Comparison of ENCODE assay signal across 23 mouse cellular contexts in the genomic region with DNA sequence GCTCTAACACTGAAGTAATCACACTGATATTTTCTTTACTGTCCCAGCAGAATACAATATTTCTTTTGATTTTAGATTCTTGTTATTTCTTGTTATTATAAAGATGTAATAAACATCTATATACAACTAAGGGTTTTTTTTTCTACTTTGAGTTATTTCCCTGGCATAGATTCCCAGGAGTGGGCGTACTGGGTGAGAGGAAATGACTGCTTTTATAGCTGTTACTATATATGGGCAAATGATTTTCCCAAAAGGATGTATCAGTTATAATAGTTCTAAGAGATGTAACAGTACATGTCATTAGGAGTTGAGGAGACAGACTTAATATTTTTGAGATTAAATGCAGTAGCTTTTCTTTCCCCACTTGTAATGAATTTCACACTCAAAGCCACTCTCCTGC.
"Had no signal": no experiment of that assay in that cellular context is flagged by ENCODE, and none has a peak within 500 bp of the region (broad histone marks: within the 10 kb centered on the region; RNA-seq: fewer than 3 reads in every experiment).

No protein-coding gene starts in this region.

- DNase-seq: kidney, adult 11 months; kidney, adult 8-10 months; kidney, postnatal 10 days; kidney, postnatal 36 days; layer of hippocampus, postnatal 36 days; liver; lung, adult 18-20 months; lung, postnatal 14 days; retina, postnatal 1 day; thymus, postnatal 25 days had no signal

- H3K27ac ChIP-seq: intestine, embryonic 15.5 days; kidney, embryonic 15.5 days; limb, embryonic 10.5 days; limb, embryonic 13.5 days; liver, embryonic 12.5 days; liver, embryonic 15.5 days; midbrain, embryonic 13.5 days; neural tube, embryonic 13.5 days; stomach, postnatal 0 days had no signal

- H3K4me2 ChIP-seq: intestine, embryonic 15.5 days; kidney, embryonic 15.5 days; limb, embryonic 13.5 days; liver, embryonic 12.5 days; liver, embryonic 15.5 days; midbrain, embryonic 13.5 days; neural tube, embryonic 13.5 days had no signal

- H3K27me3 ChIP-seq: intestine, embryonic 15.5 days; liver, embryonic 12.5 days; liver, embryonic 15.5 days; megakaryocyte, embryonic 14.5 days; midbrain, embryonic 13.5 days; neural tube, embryonic 13.5 days had no signal

- ATAC-seq: intestine, embryonic 15.5 days; liver, embryonic 12.5 days; midbrain, embryonic 13.5 days; midbrain, embryonic 16.5 days had no signal

- H3K4me3 ChIP-seq: intestine, embryonic 15.5 days; kidney, embryonic 15.5 days; limb, embryonic 10.5 days; limb, embryonic 13.5 days; liver, embryonic 12.5 days; liver, embryonic 15.5 days; megakaryocyte, embryonic 14.5 days; midbrain, embryonic 10.5 days; midbrain, embryonic 13.5 days; myocyte; neural tube, embryonic 13.5 days had no signal

- H3K9me3 ChIP-seq: intestine, embryonic 15.5 days; kidney, embryonic 15.5 days; limb, embryonic 10.5 days; limb, embryonic 13.5 days; liver, embryonic 12.5 days; liver, embryonic 15.5 days; midbrain, embryonic 10.5 days; midbrain, embryonic 13.5 days; neural tube, embryonic 13.5 days had no signal

- H3K36me3 ChIP-seq: intestine, embryonic 15.5 days; kidney, embryonic 15.5 days; limb, embryonic 10.5 days; limb, embryonic 13.5 days; liver, embryonic 12.5 days; liver, embryonic 15.5 days; midbrain, embryonic 10.5 days; midbrain, embryonic 13.5 days; neural tube, embryonic 13.5 days had no signal

- H3K9ac ChIP-seq: intestine, embryonic 15.5 days; kidney, embryonic 15.5 days; limb, embryonic 13.5 days; liver, embryonic 12.5 days; liver, embryonic 15.5 days; midbrain, embryonic 13.5 days; neural tube, embryonic 13.5 days had no signal

- H3K4me1 ChIP-seq: intestine, embryonic 15.5 days; liver, embryonic 12.5 days; liver, embryonic 15.5 days; megakaryocyte, embryonic 14.5 days had no signal
